Mouse (Mus musculus) kidney, adult 8-10 months (tissue): Measurements from ENCODE around the gene Ndufa11.
A peak's percentile ranks its signal among the peaks of the same experiment; 100 is the strongest.

Experiments used
- DNase-seq, 2 experiments: peaks; one replicate each; pipeline ENCODE4 v3.0.0; 2022

Ndufa11 gene

DNA sequence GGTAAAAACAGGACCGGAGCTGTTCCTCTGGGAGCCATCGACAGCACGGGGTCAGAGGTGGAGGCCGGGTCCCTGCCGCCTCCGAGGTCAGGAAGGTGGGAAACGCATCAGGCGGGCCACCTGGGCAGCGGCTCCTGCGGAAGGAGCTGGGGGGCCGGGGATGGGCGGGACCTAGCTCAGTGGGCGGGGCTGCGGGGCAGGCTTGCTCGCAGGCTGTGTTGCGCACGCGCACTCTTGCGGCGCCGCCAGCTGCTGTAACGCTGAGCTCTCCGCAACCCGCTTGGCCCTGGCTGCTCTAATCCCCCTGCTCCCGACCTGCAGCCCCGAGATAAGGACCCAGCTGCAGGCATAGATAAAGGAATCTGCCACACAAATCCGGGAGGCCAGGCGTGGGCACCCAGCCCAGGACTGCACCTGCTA, 44.4 kb downstream of the Ndufa11 start:
- DNase-seq = peak; percentile 83 to 86

DNA sequence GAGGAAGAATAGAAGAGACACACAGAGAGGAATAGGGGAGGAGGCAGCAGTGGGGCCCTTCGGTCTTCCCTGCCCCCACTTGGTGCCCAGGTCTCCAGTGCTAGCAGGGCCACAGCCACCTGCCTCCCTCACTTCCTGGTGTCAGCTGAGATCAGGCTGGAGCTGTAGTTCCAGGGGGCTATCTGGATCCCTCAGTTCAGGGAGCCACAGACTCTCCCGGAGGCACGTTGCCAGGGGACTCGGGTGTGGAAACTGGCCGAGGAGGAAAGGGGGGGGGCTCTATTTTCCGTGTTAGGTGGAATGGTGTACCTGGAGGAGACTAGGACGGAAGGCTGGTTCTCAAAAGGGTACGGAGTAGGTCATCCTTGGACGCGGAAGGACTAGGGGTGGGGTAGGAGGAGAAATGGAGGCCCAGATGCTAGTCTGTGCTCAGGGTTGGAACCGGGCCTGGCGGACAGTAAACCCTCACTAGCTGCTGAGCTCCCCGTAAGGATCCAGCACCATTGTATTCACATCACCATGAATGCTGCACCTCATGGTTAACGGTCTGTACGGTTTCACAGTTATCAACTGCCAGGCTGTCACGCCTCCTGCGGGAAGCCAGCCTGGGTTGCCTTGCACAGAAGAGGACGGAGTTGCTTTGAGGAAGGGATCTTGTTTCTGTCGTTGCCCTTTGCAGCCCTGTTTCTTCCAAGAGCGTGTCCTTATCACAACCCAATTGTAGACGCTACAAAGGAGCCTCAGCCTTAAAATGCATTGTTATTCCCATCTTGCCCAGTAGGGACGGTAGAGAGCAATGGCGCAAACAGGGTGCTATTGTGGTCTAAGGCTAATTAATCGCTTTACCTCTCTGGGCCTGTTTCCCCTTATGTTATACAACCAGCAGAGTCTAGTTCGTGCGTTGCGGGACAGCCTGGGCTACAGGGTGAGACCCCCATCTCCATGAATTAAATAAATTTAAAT, 45.5 kb downstream of the Ndufa11 start:
- peak; percentile 64 to 74 for DNase-seq

- no peak for DNase-seq
These were observed 46.2 kb downstream of the Ndufa11 start for GRCm38 (mm10) chr17:56763741-56764250.

- DNase-seq = peak; percentile 88 to 91
These were observed 47.1 kb downstream of the Ndufa11 start, which contains the start of gene Dus3l for GRCm38 (mm10) chr17:56764474-56765354. Gene Dus3l, plus strand, starts transcription at chr17:56764757.

GRCm38 (mm10) chr17:56765431-56765830, 47.9 kb downstream of the Ndufa11 start:
- DNase-seq = no peak

- DNase-seq = no peak
These were observed 49.3 kb downstream of the Ndufa11 start for GRCm38 (mm10) chr17:56766631-56767405.

DNA sequence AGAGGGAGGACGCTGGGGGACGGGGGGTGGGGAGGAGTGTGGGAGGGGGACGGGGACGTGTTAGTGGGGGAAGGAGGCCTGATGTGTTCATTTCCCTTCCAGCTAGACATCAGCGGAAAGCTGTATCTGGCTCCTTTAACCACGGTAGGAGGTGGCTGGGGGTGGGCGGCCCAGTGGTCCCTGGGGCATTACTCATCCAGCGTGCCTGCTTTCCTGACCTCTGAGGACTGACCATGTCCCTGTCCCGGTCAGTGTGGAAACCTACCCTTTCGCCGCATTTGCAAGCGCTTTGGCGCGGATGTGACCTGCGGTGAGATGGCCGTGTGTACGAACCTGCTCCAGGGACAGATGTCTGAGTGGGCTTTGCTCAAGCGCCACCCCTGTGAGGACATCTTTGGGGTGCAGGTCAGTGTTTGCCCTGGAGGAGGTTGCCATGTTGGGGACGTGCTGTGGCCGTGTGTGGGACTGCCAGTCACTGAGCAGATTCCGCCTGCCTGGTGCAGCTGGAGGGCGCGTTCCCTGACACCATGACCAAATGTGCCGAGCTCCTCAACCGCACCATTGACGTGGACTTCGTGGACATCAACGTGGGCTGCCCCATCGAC, 50.1 kb downstream of the Ndufa11 start:
- DNase-seq = no peak

DNA sequence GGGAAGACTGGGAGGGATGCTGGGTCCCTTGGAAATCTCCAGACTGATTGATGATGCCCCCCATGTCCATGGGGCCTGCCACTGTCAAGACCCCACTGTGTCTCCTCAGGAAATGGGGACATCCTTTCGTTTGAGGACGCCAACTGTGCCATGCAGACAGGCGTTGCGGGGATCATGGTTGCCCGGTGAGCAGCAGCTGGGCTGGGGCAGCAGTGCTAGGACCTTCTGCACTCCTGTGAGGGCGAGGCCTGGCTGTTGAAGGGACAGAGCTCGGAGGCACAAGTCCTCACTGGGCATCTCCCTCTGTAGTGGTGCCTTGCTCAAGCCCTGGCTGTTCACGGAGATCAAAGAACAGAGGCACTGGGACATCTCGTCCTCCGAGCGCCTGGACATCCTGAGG, 51.4 kb downstream of the Ndufa11 start:
- no peak for DNase-seq

DNA sequence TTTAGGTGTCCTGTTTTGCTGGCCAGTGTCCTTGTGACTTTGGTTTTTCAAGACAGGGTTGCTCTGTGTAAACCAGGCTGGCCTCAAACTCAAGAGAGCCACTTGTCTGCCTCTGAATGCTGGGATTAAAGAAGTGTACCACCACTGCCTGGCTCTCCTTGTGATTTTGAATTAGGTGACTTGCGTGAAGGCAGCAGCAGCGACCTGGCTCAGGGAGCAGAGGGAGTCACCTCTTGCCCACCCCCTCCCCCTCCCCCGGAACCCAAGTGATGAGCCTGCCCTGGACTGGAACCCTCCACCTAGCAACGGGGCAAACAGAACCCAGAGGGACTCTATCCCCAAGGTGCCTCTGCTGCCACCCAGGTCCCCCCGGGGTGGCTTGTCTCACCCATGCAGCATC, 52.4 kb downstream of the Ndufa11 start, which contains the start of gene Prr22:
Prr22 (plus strand) TSS at position 301 of the 400 bp plus-strand sequence.
- no peak for DNase-seq
